Mouse (Mus musculus) ovary, adult 18-20 months (tissue): ENCODE measurements around the gene Sowahc.

Experiments
- DNase-seq: peaks from one replicate; pipeline ENCODE4 v3.0.0; 2022; ENCODE audit warnings: low spot score, mixed read lengths

The Sowahc gene

DNA sequence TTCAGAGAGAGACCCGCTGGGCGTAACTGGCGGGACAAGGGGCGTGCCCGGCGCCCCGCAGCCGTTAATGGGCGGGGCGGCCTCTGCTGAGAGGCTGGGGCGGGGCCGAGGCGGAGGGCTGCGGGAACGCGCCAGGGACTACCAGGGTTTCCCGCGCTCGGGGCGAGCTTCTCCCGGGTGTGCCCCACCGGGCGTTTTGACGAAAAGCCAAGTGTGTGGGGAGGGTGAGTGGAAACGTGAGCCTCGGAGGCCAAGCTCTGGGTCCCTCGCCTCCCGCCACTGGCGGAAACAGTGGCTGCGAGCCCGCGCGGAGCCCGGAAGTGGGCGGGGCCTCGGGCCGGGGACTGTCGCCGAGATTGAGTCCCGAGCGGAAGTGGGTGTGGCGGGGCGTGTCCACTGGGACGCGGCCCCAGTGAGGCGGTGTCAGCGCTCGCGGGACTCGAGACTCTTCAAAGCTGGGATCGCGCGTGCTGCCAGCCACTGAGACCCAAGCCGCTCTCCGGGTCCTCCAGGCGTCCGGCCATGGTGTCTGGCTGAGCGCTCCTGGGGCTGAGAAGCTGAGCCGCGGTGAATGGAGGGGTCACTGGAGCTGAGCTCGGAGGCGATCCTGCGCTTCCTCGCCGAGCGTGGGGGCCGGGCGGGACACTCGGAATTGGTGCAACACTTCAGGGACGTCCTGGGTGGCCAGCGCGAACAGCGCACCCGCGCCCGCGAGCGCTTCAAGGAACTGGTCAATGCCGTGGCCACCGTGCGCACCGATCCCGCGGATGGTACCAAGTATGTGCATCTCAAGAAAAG, at the start of gene Sowahc, which contains the start of gene Sept10:
Gene Sowahc, plus strand, starts transcription at position 481 of the 798 bp plus-strand sequence.
Gene Sept10, minus strand, starts transcription at position 375 of the 798 bp plus-strand sequence.
- peak; percentile 92 for DNase-seq

DNA sequence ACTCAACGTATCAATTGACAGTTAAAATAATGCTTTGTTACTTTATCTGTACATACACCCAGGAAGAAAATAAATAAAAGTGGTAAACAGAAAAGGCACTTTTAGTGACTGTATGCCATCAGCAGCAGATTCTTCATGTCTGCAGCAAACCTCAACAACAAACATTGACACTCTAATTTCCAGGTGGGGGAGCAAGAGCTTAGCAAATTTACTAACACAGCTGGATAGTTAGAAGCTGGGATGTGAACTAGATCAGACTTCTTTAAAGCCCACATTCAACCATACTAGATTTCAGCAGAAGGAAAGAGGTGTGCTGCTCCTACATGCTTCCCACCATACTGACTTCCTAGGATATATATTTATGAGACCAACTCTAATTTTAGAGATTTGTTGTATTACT, 49.2 kb upstream of the Sowahc start:
- no peak for DNase-seq

DNA sequence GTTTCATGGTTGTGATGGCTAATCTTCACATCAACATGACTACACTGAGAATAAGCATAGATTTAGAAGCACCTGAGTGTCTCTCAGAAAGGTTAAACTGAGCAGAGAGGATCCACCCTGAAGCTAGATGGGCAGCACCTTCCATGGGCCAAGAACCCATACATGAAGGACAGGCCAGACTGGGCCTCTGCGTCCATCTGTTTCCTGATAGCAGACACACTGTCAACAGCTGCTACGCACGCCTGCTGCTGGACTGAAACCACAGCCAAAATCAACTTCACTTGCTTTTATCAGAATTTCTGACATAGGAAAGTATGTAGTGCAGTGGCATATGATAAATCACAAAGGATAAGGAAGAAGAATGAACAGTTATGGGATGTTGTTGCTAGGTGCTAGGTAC, 42.1 kb upstream of the Sowahc start:
- no peak for DNase-seq

DNA sequence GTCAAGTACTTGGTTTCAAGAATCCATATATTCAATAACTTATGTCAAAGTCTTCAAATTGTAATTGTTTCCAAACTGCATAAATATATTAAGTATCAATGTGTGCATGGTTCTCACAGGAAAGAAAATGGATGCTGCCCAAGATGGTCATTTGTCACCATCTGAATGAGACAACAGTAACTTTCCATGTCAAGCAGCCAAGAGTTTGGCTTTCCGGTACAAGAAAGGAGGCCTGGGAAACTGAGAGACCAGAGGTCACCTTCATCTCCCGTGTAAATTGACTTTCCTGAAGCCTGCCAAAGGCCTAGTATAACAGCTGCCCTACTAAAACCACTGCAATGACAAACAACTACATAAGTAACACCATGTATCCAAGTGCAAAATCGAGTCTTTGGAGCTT, 39.4 kb upstream of the Sowahc start:
- DNase-seq, result no peak

- no peak for DNase-seq
Observed at GRCm38 (mm10) chr10:59194891-59195290, 26.9 kb upstream of the Sowahc start.

DNA sequence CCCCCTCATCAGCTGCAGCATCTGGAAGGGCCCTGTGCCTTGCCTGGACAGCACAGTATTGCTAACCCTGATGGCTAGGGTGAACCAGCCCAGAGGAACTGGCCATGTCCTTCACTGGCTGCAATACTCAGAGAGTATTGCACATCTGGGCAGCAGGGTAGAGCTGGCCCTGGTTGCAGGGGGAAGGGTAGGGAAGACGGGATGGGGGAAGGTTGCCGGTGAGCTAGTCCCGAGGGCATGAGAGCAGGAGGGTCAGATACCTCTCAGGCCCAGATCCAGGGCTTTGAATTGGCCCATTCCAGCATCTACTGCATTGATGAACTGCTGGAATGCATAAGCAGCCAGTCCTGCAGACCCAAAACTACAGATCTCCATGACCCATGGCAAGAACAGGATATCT, 25.0 kb upstream of the Sowahc start:
- no peak for DNase-seq

GRCm38 (mm10) chr10:59200011-59200410, 21.7 kb upstream of the Sowahc start:
- DNase-seq, result no peak

DNA sequence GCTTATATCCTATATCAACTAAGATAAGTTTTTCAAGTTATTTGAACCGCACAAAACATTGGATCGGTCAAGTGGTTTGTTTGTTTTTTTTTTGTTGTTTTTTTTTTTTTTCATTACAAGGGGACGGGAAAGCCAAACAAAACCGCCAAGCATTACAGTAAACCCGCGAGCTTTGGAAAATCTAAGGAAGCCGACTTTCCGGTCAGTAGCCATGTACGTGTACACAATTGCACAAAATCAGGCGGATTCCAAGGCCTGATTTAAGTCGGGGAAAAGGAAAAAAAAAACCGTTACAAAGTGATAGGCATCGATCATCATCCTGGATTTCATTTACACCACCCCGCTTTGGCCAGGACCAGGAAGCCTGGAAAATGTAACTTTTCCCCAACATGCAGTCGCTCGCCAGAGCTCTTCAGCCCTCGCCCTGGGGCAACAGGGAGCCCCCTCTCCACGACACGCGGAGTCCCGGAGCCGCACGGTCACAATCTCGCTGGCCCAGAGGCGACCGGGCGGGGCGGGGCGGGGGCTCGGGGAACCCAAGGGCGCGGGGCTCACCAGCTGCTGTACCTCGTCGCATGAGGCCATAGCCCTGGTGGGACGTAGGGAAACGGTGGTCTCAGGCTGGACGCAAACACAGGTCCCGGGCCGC, 805 bp upstream of the Sowahc start:
- no peak for DNase-seq

DNA sequence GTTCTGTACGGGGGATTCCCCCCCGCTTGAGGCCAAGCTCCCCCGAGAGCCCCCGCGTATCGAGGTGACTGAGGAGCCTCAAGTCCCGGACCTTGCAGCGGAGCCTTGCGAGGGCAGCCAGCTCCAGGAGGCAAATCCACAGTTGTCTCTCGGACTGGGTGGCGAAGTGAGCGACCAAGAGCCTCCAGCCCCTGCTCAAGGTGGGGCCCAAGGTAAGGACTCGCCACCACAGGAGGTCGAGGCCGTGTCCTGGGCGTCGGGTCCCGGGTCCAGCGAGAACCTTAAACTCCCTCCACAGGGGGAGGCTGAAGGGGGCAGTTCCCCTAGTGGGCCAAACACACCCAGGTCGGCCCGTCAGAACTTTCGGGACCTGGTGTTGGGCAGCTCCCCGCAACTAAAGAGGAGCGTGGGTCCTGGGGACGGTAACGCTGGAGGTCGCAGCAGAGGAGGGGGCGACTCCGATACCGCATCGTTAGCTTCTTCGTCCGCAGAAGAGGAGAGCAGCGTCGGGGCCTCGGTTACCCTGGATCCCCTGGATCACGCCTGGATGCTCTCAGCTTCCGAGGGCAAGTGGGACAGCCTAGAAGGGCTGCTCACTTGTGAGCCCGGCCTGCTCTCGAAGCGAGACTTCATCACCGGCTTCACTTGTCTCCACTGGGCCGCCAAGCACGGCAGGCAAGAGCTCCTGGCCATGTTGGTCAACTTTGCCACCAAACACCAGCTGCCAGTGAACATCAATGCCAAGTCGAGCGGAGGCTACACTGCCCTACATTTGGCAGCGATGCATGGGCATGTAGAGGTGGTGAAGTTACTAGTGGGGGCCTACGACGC, 733 bp downstream of the Sowahc start:
- DNase-seq, result no peak

- DNase-seq, result no peak
Observed at GRCm38 (mm10) chr10:59223301-59223700, 1.5 kb downstream of the Sowahc start.

DNA sequence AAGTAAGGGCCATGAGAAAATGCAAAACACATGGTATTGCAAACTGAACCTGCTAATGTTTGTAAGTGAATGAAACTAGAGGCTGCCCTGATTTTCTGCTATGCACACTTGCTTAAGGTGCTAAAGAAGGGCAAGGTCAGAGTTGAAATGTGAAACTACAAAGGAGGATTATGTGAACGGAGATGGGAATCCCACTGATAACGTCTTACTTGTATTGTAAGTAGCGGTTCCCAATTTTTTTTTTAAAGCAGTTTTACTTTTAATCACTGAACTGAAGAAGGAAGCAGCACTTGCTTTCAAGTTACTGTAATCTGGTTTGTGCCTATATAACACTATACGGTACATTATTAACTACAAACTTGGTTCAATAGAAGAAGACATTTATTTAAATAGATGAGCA, 2.1 kb downstream of the Sowahc start:
- no peak for DNase-seq

DNA sequence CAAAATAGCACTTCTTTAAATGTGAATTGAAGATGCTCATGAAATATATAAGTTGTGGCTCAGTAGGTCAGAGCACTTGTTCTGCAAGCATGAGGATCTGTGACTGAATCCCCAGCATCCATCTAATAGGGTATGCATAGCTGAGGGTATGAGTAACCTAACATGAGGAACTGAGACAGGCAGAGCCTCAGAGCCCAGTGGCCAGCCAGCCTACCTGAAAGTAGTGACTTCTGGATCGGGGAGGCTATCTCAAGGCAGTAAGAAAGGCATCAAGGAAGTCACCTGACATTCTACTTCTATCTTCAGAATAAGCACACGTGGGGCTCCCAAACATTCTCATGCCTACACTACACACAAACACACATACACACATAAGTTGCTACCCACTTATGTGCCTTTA, 3.4 kb downstream of the Sowahc start:
- DNase-seq, result no peak

DNA sequence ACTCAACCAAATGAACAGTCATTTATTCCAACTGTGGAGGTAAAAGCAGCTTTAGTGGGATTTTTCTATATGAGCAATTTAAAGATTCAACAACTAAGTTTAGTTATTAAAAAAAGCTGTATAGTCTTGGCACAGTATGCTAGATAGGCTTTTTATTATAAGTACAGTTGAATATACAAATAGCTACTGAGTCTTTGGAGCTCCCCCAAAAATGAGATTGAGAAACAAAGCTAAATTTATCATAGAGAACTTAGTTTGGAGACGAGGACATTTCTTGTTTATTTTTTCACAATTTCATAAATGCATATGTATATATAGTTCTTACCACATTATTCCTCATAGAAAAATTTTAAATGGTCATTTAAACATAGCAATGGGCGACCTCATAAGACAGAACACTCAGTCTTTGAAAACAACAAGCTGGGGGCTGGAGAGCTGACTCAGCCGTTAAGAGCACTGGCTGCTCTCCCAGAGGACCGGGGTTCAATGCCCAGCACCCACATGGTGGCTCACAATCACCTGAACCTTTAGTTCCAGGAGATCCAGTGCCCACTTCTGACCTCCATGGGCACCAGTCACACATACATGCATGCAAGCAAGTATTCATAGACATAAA, 7.6 kb downstream of the Sowahc start:
- DNase-seq, result no peak

GRCm38 (mm10) chr10:59235227-59235626, 13.5 kb downstream of the Sowahc start:
- no peak for DNase-seq

GRCm38 (mm10) chr10:59235847-59236246, 14.1 kb downstream of the Sowahc start:
- no peak for DNase-seq

GRCm38 (mm10) chr10:59236486-59236885, 14.7 kb downstream of the Sowahc start:
- DNase-seq, result no peak

GRCm38 (mm10) chr10:59237757-59238156, 16.0 kb downstream of the Sowahc start:
- no peak for DNase-seq

- peak; percentile 46 for DNase-seq
Observed at GRCm38 (mm10) chr10:59241141-59241541, 19.4 kb downstream of the Sowahc start.

- no peak for DNase-seq
Observed at GRCm38 (mm10) chr10:59249531-59249930, 27.8 kb downstream of the Sowahc start.

GRCm38 (mm10) chr10:59250679-59251078, 28.9 kb downstream of the Sowahc start:
- DNase-seq, result no peak

DNA sequence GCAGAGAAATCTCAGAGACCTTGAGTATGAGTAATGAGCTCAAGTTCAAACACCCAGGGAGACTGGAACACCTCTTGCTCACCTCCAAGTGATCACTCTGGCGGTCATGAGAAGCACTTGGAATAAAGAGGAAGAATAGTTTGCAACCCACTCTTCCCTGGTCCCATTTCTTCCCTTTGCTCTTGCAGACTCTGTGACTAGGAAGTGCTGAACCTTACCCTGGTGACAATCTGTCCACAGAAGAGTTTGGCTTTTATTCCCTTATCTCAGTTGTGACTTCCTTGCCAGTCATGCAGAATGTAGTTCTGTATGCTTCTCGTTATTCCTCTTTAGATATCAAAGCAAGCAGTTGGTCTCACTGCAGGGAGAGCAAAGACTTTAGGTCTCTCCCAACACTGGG, 30.2 kb downstream of the Sowahc start:
- DNase-seq, result no peak

DNA sequence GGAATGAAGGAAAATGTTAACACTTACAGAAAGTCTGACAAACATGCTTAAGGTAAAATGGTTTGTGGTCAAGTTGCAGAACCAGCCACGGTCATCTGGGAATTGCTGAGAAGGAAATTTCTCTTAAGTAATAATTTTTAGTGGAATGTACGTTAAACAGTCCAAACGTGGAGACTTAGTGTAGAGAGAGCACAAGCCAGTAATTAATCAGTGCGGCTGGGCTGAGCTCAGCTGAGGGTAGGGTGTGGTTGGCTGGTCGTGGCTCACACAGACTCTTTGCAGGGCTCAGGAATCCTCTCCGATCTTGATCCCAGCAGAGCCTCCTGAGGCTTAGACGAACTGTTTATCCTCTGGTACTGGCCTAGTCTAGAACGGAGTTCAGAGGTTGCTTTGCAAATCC, 30.6 kb downstream of the Sowahc start:
- DNase-seq, result no peak
